Mouse (Mus musculus): ENCODE data around the gene Rbm19. TPM values are rescaled to one million over a fixed set of nuclear protein-coding genes. Genes with fewer than 3 reads are reported as not detected.
"Not testable (repeated sequence)": the region's sequence is repeated elsewhere in the genome, so short reads cannot be mapped to it uniquely, and the experiment has no call there.

The Rbm19 gene
- polyA plus RNA-seq, 1 experiment from 2014 or later = 22.2 TPM

DNA sequence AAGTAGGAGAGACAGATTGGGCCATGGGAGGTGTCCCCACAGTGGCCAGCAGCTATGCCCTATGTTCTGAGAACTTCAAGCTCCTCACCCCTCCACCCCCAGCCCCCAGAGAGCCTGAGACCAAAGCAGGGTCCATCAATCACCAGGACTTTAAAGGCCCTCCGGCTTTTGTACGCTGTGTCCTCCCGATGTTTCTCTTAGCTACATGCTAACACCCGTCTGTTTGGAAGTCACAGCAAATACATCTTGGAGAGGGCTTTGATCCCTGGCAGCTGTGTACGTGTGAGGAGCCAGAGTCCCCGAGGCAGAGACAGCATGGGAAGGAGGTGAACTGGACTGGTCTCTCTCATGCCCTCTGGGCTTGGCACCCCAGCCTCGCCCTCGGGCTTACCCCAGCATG is 14.2 kb upstream of the Rbm19 start:
- Histone ChIP-seq H3K27me3 (ENCODE audit: control insufficient read depth, insufficient read depth, low read length) (no peaks in the 10 kb centered on the region), H3K9ac (ENCODE audit: low read length) (no peak overlapping the region), H3K27ac (ENCODE audit: low read depth, low read length) (no peak overlapping the region), H3K36me3 (ENCODE audit: control insufficient read depth, insufficient read depth, low read length) (no peaks in the 10 kb centered on the region), H3K4me1 (ENCODE audit: control insufficient read depth, insufficient read depth, low read length) (no peaks in the 10 kb centered on the region), H3K4me2 (ENCODE audit: low read depth) (no peak overlapping the region), H3K4me3 (ENCODE audit: low read depth, low read length) (no peak overlapping the region), H3K9me3 (ENCODE audit: control insufficient read depth, low read length) (no peaks in the 10 kb centered on the region; the same call in 1 of the 2 replicates)
- ATAC-seq (ENCODE audit: insufficient read depth, low FRiP score, low TSS enrichment) (no peak), DNase-seq (ENCODE audit: low spot score) (no peak)
- 64% methylated on average over 8 of the region's 8 CpGs for WGBS

DNA sequence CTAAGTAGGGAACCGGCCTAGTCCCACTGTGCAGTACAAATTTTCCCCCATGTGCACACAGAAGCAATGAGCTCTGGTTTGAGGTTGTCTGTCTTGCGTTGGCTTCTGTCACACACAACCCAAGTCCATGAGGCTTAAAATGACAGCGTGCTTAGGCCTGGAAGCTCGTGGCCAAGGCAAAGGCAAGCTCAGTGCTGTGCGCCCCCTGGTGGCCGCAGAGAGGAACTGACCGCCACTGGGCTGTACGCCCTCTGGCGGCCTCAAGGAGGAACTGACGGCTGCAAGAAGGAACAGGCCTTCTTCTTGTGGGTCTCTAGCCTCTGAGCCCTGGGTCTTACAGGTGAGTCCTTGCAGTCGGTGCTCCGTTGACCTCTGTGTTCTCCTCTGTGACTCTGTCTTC is 13.5 kb upstream of the Rbm19 start:
- H3K27ac ChIP-seq (ENCODE audit: low read depth, low read length) = no peak overlapping the region
- no peak overlapping the region for H3K4me3 ChIP-seq (ENCODE audit: low read depth, low read length)
- no peaks in the 10 kb centered on the region for H3K4me1 ChIP-seq (ENCODE audit: control insufficient read depth, insufficient read depth, low read length)
- H3K36me3 ChIP-seq (ENCODE audit: control insufficient read depth, insufficient read depth, low read length) = no peaks in the 10 kb centered on the region
- DNase-seq (ENCODE audit: low spot score) (peak; percentile 73), ATAC-seq (ENCODE audit: insufficient read depth, low FRiP score, low TSS enrichment) (no peak)
- H3K27me3 ChIP-seq (ENCODE audit: control insufficient read depth, insufficient read depth, low read length) = no peaks in the 10 kb centered on the region
- no peak overlapping the region for H3K4me2 ChIP-seq (ENCODE audit: low read depth)
- H3K9ac ChIP-seq (ENCODE audit: low read length) = no peak overlapping the region
- no peaks in the 10 kb centered on the region; the same call in 1 of the 2 replicates for H3K9me3 ChIP-seq (ENCODE audit: control insufficient read depth, low read length)
- WGBS = 15% methylated on average over 12 of the region's 12 CpGs

DNA sequence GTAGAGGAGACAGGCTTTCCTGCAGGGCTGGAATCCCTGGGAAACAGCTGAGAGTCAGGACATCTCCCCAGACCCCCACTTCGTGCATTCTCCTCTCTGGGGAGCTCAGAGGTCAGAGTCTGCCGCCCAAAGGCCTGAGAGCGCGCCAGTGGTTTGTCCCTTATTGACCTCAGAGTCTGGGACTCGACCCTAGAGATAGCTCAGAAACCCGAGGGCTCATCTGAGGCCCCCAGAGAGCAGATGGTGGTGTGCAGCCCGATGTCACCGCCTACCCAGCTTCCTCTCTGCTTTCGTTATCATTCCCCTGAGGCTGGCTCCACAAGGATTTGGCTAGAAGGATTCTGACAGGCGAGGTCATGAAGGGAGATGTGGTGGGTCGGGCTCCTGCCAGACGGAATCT is 12.8 kb upstream of the Rbm19 start:
- H3K4me1 ChIP-seq (ENCODE audit: control insufficient read depth, insufficient read depth, low read length) = no peaks in the 10 kb centered on the region
- H3K36me3 ChIP-seq (ENCODE audit: control insufficient read depth, insufficient read depth, low read length) = no peaks in the 10 kb centered on the region
- H3K4me3 ChIP-seq (ENCODE audit: low read depth, low read length) = no peak overlapping the region
- ATAC-seq (ENCODE audit: insufficient read depth, low FRiP score, low TSS enrichment) (no peak), DNase-seq (ENCODE audit: low spot score) (no peak)
- H3K4me2 ChIP-seq (ENCODE audit: low read depth) = no peak overlapping the region
- WGBS = 65% methylated on average over 12 of the region's 12 CpGs
- H3K27ac ChIP-seq (ENCODE audit: low read depth, low read length) = no peak overlapping the region
- no peaks in the 10 kb centered on the region for H3K27me3 ChIP-seq (ENCODE audit: control insufficient read depth, insufficient read depth, low read length)
- H3K9ac ChIP-seq (ENCODE audit: low read length) = no peak overlapping the region
- H3K9me3 ChIP-seq (ENCODE audit: control insufficient read depth, low read length) = no peaks in the 10 kb centered on the region; the same call in 1 of the 2 replicates

DNA sequence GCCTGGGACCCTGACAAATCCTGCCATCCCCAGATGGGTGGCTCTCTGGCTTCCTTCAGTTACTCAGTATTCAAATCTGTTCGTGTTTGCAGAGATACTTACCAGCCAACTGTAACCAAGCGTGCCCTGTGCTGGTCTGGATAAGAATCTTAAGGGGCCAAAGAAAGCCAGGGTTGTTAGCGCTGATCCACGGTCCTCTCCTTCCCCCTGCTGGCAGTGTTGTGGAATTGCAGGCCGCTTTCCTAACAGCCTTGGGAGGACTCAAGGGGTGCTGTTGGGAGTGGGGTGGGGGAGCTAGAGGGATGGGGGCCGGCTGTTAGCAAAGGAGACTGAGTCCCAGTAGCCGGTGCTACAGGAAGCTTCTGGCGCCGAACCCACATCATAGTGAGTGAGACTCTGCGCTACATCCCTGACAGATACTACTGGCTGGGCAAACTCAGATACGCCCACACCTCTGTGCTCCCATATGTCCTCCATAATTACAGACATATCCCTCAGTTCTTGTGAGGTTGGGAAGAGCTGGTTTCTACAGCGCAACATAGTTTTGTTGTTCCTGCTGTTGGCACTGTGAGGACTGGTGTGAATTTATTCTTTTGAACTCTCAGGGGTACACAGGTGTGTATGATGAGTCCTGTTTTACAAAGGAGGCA is 9.7 kb upstream of the Rbm19 start:
- no peak for ATAC-seq (ENCODE audit: insufficient read depth, low FRiP score, low TSS enrichment)

DNA sequence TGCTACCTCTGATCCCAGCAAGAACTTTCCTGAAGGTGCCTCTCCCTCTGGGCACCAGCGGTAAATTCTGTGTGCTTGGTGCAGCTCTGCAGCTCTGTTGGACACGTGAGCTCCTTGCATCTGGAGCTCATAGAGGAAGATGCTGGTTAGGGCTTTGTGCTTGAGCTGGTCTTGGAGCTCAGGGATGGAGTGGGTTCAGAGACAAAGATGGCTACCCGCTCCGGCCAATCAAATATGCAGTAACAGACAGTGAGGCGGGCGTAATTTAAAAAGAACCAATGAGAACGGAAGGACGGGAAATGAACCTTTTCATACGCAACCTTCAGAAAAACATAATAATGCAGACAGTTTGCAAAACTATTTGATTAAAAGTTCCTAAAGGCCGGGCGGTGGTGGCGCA is 1.9 kb upstream of the Rbm19 start:
- no peak overlapping the region for H3K9ac ChIP-seq (ENCODE audit: low read length)
- no peak overlapping the region for H3K4me2 ChIP-seq (ENCODE audit: low read depth)
- H3K36me3 ChIP-seq (ENCODE audit: control insufficient read depth, insufficient read depth, low read length) = peaks cover 2% of the 10 kb centered on the region; the same call in 1 of the 2 replicates
- no peaks in the 10 kb centered on the region for H3K4me1 ChIP-seq (ENCODE audit: control insufficient read depth, insufficient read depth, low read length)
- 88% methylated on average over 12 of the region's 12 CpGs for WGBS
- DNase-seq (ENCODE audit: low spot score) (no peak), ATAC-seq (ENCODE audit: insufficient read depth, low FRiP score, low TSS enrichment) (no peak)
- H3K4me3 ChIP-seq (ENCODE audit: low read depth, low read length) = no peak overlapping the region
- H3K9me3 ChIP-seq (ENCODE audit: control insufficient read depth, low read length) = no peaks in the 10 kb centered on the region
- H3K27ac ChIP-seq (ENCODE audit: low read depth, low read length) = no peak overlapping the region
- H3K27me3 ChIP-seq (ENCODE audit: control insufficient read depth, insufficient read depth, low read length) = no peaks in the 10 kb centered on the region

More for the DNA sequence above, 9.7 kb upstream of the Rbm19 start:
- Histone ChIP-seq H3K4me1 (ENCODE audit: control insufficient read depth, insufficient read depth, low read length) (no peaks in the 10 kb centered on the region), H3K4me3 (ENCODE audit: low read depth, low read length) (no peak overlapping the region), H3K4me2 (ENCODE audit: low read depth) (no peak overlapping the region), H3K27ac (ENCODE audit: low read depth, low read length) (no peak overlapping the region), H3K36me3 (ENCODE audit: control insufficient read depth, insufficient read depth, low read length) (no peaks in the 10 kb centered on the region), H3K27me3 (ENCODE audit: control insufficient read depth, insufficient read depth, low read length) (no peaks in the 10 kb centered on the region), H3K9ac (ENCODE audit: low read length) (no peak overlapping the region), H3K9me3 (ENCODE audit: control insufficient read depth, low read length) (no peaks in the 10 kb centered on the region; the same call in 1 of the 2 replicates)
- peak; percentile 51 for DNase-seq (ENCODE audit: low spot score)
- 35% methylated on average over 12 of the region's 12 CpGs for WGBS

DNA sequence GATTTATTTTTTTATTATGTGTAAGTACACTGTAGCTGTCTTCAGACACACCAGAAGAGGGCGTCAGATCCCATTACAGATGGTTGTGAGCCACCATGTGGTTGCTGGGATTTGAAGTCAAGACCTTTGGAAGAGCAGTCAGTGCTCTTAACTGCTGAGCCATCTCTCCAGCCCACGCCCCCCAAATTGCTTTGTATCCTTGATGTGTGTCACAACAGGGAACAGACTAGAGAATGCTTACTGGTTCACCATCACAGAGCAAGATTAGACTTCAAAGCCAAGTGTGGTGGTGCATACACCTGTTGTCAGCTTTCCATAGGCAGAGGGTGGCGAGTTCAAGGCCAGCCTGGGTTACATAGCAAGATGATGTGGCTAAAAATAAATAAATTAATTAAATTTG is 896 bp downstream of the Rbm19 start:
- not testable (repeated sequence) for H3K4me1 ChIP-seq (ENCODE audit: control insufficient read depth, insufficient read depth, low read length); H3K9ac ChIP-seq (ENCODE audit: low read length); ATAC-seq (ENCODE audit: insufficient read depth, low FRiP score, low TSS enrichment); H3K27ac ChIP-seq (ENCODE audit: low read depth, low read length); H3K9me3 ChIP-seq (ENCODE audit: control insufficient read depth, low read length); DNase-seq (ENCODE audit: low spot score); H3K27me3 ChIP-seq (ENCODE audit: control insufficient read depth, insufficient read depth, low read length); H3K36me3 ChIP-seq (ENCODE audit: control insufficient read depth, insufficient read depth, low read length)
- H3K4me2 ChIP-seq (ENCODE audit: low read depth) = peak overlapping the region; percentile 86
- 49% methylated on average over 3 of the region's 3 CpGs for WGBS
- H3K4me3 ChIP-seq (ENCODE audit: low read depth, low read length) = peak overlapping the region; percentile 60

DNA sequence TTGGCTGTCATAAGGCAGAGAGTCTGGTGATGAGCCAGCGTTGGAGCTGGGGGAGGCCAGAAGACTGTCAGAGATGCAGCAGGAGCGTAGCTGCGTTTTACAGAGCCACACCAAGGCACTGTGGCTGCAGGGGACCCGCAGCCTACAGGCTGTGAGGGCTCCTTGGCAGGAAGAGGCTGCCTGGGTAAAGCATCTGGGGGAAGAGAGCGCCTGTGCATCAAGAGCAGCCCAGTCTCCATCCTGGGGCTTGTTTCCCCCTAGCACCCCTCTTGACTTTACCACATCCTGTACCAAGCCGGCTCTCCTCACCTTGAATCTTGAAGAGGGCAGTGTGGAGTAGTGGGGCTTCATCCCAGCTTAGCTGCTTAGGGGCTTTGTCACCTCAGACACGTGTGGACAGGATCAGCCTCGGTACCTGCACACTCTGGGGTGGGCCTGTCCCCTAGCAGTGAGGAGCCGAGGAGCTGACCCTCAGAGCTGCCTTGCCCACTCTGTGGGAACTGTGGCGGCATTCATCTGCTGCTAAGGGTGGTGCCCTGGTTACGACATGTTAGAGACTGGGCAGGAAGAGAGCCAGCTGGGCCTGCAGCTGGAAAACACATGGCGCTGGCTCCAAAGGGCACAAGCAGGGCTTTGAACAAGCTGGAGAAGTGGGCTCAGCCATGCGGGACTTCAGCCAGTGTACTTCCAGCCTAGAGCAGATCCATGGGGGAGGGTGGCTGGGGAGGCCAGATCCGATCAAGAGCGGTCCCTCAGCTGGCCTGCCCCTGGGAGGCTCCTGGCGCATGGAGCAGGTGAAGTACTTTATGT is 8.8 kb downstream of the Rbm19 start:
- peaks cover 27% of the 10 kb centered on the region for H3K36me3 ChIP-seq (ENCODE audit: control insufficient read depth, insufficient read depth, low read length)
- no peak overlapping the region for H3K27ac ChIP-seq (ENCODE audit: low read depth, low read length)
- ATAC-seq (ENCODE audit: insufficient read depth, low FRiP score, low TSS enrichment) = no peak
- 92% methylated on average over 16 of the region's 16 CpGs for WGBS
- H3K9ac ChIP-seq (ENCODE audit: low read length) = no peak overlapping the region
- H3K4me3 ChIP-seq (ENCODE audit: low read depth, low read length) = no peak overlapping the region
- no peak for DNase-seq (ENCODE audit: low spot score)
- no peaks in the 10 kb centered on the region for H3K27me3 ChIP-seq (ENCODE audit: control insufficient read depth, insufficient read depth, low read length)
- no peak overlapping the region for H3K4me2 ChIP-seq (ENCODE audit: low read depth)
- H3K9me3 ChIP-seq (ENCODE audit: control insufficient read depth, low read length) = no peaks in the 10 kb centered on the region
- no peaks in the 10 kb centered on the region for H3K4me1 ChIP-seq (ENCODE audit: control insufficient read depth, insufficient read depth, low read length)

DNA sequence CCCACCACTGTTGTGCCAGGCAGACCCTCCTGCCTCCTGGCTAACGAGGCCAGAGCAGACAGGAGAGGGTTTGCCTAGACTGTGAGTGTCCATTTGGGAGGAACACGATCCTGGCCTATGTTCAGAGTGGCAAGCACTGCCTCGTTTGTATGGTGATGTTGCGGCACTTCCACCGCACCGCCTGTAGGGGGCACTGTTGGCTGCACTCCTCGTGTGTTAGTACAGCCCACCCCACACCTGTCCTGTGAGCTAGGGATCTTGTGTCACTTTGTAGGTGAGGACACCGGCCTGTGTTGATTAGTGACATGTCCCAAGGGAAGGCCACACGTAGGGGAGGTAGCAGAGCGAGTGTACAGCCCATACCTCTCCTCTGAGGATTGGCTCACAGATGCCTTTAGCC is 11.4 kb downstream of the Rbm19 start:
- no peak overlapping the region for H3K27ac ChIP-seq (ENCODE audit: low read depth, low read length)
- DNase-seq (ENCODE audit: low spot score) (peak; percentile 54), ATAC-seq (ENCODE audit: insufficient read depth, low FRiP score, low TSS enrichment) (no peak)
- H3K4me2 ChIP-seq (ENCODE audit: low read depth) = no peak overlapping the region
- peaks cover 17% of the 10 kb centered on the region for H3K36me3 ChIP-seq (ENCODE audit: control insufficient read depth, insufficient read depth, low read length)
- no peaks in the 10 kb centered on the region for H3K27me3 ChIP-seq (ENCODE audit: control insufficient read depth, insufficient read depth, low read length)
- 59% methylated on average over 10 of the region's 10 CpGs for WGBS
- H3K9me3 ChIP-seq (ENCODE audit: control insufficient read depth, low read length) = no peaks in the 10 kb centered on the region
- no peak overlapping the region for H3K9ac ChIP-seq (ENCODE audit: low read length)
- no peaks in the 10 kb centered on the region for H3K4me1 ChIP-seq (ENCODE audit: control insufficient read depth, insufficient read depth, low read length)
- no peak overlapping the region for H3K4me3 ChIP-seq (ENCODE audit: low read depth, low read length)

DNA sequence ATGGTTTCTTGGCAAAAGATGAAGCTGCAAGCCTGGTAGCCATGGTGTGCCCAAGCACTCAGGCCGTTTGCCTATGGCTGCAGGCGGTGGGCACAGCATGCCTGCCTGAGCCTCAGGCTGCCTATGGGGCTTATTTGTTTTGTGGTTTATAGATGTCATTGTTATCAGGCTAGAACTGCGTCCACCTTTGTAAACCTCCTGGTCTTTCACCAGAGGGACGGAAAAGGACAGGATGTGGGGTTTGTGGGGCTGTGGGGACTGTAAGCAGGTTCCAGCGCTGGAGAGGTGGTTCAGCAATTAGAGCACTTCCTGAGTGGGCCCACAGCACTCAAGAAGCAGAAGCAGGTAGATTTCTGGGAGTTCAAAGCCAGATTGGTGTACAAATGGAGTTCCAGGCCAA is 12.2 kb downstream of the Rbm19 start:
- Histone ChIP-seq H3K4me2 (ENCODE audit: low read depth) (no peak overlapping the region), H3K4me1 (ENCODE audit: control insufficient read depth, insufficient read depth, low read length) (no peaks in the 10 kb centered on the region), H3K27ac (ENCODE audit: low read depth, low read length) (no peak overlapping the region), H3K9me3 (ENCODE audit: control insufficient read depth, low read length) (no peaks in the 10 kb centered on the region), H3K4me3 (ENCODE audit: low read depth, low read length) (no peak overlapping the region), H3K27me3 (ENCODE audit: control insufficient read depth, insufficient read depth, low read length) (no peaks in the 10 kb centered on the region), H3K36me3 (ENCODE audit: control insufficient read depth, insufficient read depth, low read length) (peaks cover 17% of the 10 kb centered on the region), H3K9ac (ENCODE audit: low read length) (no peak overlapping the region)
- 80% methylated on average over 5 of the region's 5 CpGs for WGBS
- no peak for DNase-seq (ENCODE audit: low spot score)
- ATAC-seq (ENCODE audit: insufficient read depth, low FRiP score, low TSS enrichment) = no peak

All from neural tube, embryonic 11.5 days (tissue).